In the genomic region with DNA sequence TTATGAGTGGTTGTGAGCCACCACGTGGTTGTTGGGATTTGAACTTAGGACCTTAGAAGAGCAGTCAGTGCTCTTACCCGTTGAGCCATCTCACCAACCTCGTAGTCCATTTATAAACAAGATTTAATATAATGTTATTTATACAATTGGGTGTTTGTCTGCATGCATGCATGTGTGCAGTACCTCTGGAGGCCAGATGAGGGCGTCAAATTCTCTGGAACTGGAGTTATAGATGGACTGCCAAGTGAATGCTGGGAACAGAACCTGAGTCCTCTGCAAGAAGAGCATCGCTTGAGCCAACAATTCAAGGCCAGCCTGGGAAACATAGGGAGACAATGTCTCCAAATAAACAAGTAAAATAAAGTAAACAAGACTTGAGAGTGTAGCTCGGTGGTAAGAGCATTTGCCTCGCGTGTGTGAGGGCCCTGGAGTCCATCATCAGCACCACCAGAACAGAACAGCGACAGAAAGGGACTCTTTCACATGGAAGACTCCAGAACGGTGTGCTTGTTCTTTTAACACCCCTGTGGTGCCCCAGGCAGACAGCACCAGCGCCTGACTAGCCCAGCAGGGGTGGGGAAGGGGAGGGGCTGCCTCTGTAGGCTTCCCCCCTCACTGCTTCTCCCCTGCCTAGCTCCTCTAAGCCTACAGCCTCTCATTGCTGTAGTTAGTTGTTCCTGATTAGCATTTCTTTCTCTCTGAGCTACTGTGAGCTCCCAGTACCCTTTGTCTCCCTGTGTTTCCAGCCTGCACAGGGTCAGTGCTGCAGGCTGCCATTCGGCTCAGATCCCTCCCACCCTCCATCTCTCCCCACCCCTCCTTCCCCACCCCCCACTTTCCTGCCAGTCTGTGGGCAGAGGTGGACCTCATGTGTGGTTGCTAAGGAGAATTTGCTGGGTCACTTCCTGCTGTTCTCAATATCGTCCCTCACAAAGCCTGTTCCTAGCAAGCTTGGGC, we compare ENCODE assay signal across 9 mouse cellular contexts. TPM values are rescaled to one million over a fixed set of nuclear protein-coding genes. Genes with fewer than 3 reads are reported as not detected.
DNase-seq lines count a peak whose midpoint lies in the region; ATAC-seq lines count a peak whose summit lies in the region.
"Had no signal": no experiment of that assay in that cellular context is flagged by ENCODE, and none has a peak within 500 bp of the region (broad histone marks: within the 10 kb centered on the region; RNA-seq: fewer than 3 reads in every experiment).

No protein-coding gene starts in this region.

- H3K9me3 ChIP-seq in forebrain, embryonic 13.5 days (replicated peaks) = no peaks in the 10 kb centered on the region
- H3K9me3 ChIP-seq in midbrain, embryonic 13.5 days = no peaks in the 10 kb centered on the region

- peak overlapping the region; percentile 22; the same call in 1 of the 2 replicates for H3K4me2 ChIP-seq in forebrain, embryonic 13.5 days
- H3K4me2 ChIP-seq in midbrain, embryonic 13.5 days (replicated peaks) = peak overlapping the region; percentile 18; the same call in 1 of the 2 replicates

- WGBS in forebrain, embryonic 13.5 days = 24% methylated on average over 12 of the region's 13 CpGs
- WGBS in midbrain, embryonic 13.5 days = 20% methylated on average over 13 of the region's 13 CpGs

- peak; percentile 27 for DNase-seq in layer of hippocampus, adult 11-12 months (ENCODE audit: low spot score)
- no peak for DNase-seq in layer of hippocampus, postnatal 25 days (ENCODE audit: extremely low spot score in 1 of 2, low spot score in 1 of 2)
- peak; percentile 76 for DNase-seq in WW6 (ENCODE audit: low read depth, low spot score)
- peak; percentile 30 to 33 for DNase-seq in layer of hippocampus, postnatal 36 days
- no peak for DNase-seq in adrenal gland, adult 2 months
- no peak for DNase-seq in testis, postnatal 14 days (ENCODE audit: low spot score)

- peak; percentile 96 for ATAC-seq in forebrain, embryonic 13.5 days
- ATAC-seq in midbrain, embryonic 13.5 days = peak; percentile 96

- H3K27ac ChIP-seq in forebrain, embryonic 13.5 days = peak overlapping the region; percentile 91
- H3K27ac ChIP-seq in midbrain, embryonic 13.5 days = peak overlapping the region; percentile 85

- H3K27me3 ChIP-seq in forebrain, embryonic 13.5 days = no peaks in the 10 kb centered on the region
- H3K27me3 ChIP-seq in midbrain, embryonic 13.5 days = no peaks in the 10 kb centered on the region

- peaks cover 23% of the 10 kb centered on the region for H3K4me1 ChIP-seq in forebrain, embryonic 13.5 days
- peaks cover 13% of the 10 kb centered on the region for H3K4me1 ChIP-seq in midbrain, embryonic 13.5 days (replicated peaks)

- H3K9ac ChIP-seq in forebrain, embryonic 13.5 days = peak overlapping the region; percentile 43
- peak overlapping the region; percentile 14; the same call in 1 of the 2 replicates for H3K9ac ChIP-seq in midbrain, embryonic 13.5 days (replicated peaks)

- no peak overlapping the region for H3K4me3 ChIP-seq in forebrain, embryonic 13.5 days
- no peak overlapping the region for H3K4me3 ChIP-seq in midbrain, embryonic 13.5 days (replicated peaks)
- H3K4me3 ChIP-seq: erythroblast, embryonic 14.5 days had no signal

- H3K36me3 ChIP-seq in forebrain, embryonic 13.5 days (ENCODE audit: poor library complexity, severe bottlenecking) = no peaks in the 10 kb centered on the region
- no peaks in the 10 kb centered on the region for H3K36me3 ChIP-seq in midbrain, embryonic 13.5 days

RNA-seq across cellular contexts. Expression of a gene that starts 8.3 kb away (rescaled TPM):
- 10 to 100 TPM; 46.7 to 53.0 TPM for total RNA-seq in layer of hippocampus, postnatal 25 days (2021)
- polyA plus RNA-seq in forebrain, embryonic 13.5 days (2015; fragmentation: Nextera tagmentation; extraction: Ambion mirVana) = 0.68 and 0.97 TPM in 2 replicates
- total RNA-seq in layer of hippocampus, postnatal 36 days (2021) = 10 to 100 TPM; 47.1 to 57.8 TPM
- 0.45 and 0.70 TPM in 2 replicates for polyA plus RNA-seq in midbrain, embryonic 13.5 days (2015; fragmentation: Nextera tagmentation; extraction: Ambion mirVana)
- total RNA-seq in adrenal gland, adult 2 months (2021) = under 1 TPM; 0.14 to 0.28 TPM
- 0.06 and 0.13 TPM in 2 replicates for polyA plus RNA-seq in adrenal gland, adult 2 months (2012; rRNA removed)
- polyA plus RNA-seq: erythroblast, embryonic 14.5 days had no signal

Comparison
In these comparisons a context has a peak if more than half of its experiments do, and no peak if none do; other contexts are left out.
1. DNase-seq: peak in layer of hippocampus, adult 11-12 months (single experiment), WW6 (single experiment) and layer of hippocampus, postnatal 36 days (2 of 2); none in layer of hippocampus, postnatal 25 days (0 of 2), adrenal gland, adult 2 months (single experiment) and testis, postnatal 14 days (single experiment).
2. RNA of a gene that starts 8.3 kb away (total RNA-seq): 47.1 to 57.8 TPM in layer of hippocampus, postnatal 36 days and 46.7 to 53.0 TPM in layer of hippocampus, postnatal 25 days; 0.14 to 0.28 TPM in adrenal gland, adult 2 months; every median in the first group is over 10 times any median in the second.